Mouse (Mus musculus) forebrain, embryonic 11.5 days (tissue): ENCODE results near the gene Mrps10. TPM values are rescaled to one million over a fixed set of nuclear protein-coding genes. Genes with fewer than 3 reads are reported as not detected.

Source experiments
- ATAC-seq: fragments of 200-750 bp; cut with Nextera tagmentation; replicated peaks from 2 replicates; pipeline ENCODE4 v1.8.0; 2017; ENCODE audit warnings: moderate TSS enrichment; ENCODE audit not compliant: low FRiP score
- DNase-seq: peaks from one replicate; pipeline ENCODE4 v3.0.0-alpha.2; 2017; ENCODE audit warnings: low spot score
- H3K27ac ChIP-seq: fragments of 300-500 bp; sonication (generic); 2 replicates; pipeline ENCODE4 v1.5.1; 2014; ENCODE audit warnings: low read depth, low read length
- H3K27me3 ChIP-seq: fragments of 300-500 bp; sonication (generic); 2 replicates; pipeline ENCODE4 v1.6.1; 2014; ENCODE audit warnings: mild to moderate bottlenecking, low read length, mixed read lengths; ENCODE audit not compliant: control insufficient read depth, insufficient read depth
- H3K36me3 ChIP-seq: fragments of 300-500 bp; sonication (generic); 2 replicates; pipeline ENCODE4 v1.6.1; 2014; ENCODE audit warnings: mild to moderate bottlenecking, low read length, moderate library complexity, mixed read lengths; ENCODE audit not compliant: control insufficient read depth, insufficient read depth
- H3K4me1 ChIP-seq: fragments of 300-500 bp; sonication (generic); replicated peaks from 2 replicates; pipeline ENCODE4 v1.6.1; 2014; ENCODE audit warnings: low read length, mixed read lengths; ENCODE audit not compliant: control insufficient read depth, insufficient read depth
- H3K4me2 ChIP-seq: fragments of 300-500 bp; sonication (generic); 2 replicates; pipeline ENCODE4 v1.6.1; 2014; ENCODE audit warnings: low read depth, mild to moderate bottlenecking, low read length, moderate library complexity, mixed read lengths; ENCODE audit not compliant: severe bottlenecking
- H3K4me3 ChIP-seq: fragments of 300-500 bp; sonication (generic); 2 replicates; pipeline ENCODE4 v1.5.1; 2014; ENCODE audit warnings: low read depth, low read length
- H3K9ac ChIP-seq: fragments of 300-500 bp; sonication (generic); 2 replicates; pipeline ENCODE4 v1.6.1; 2014; ENCODE audit warnings: low read length
- H3K9me3 ChIP-seq: fragments of 300-500 bp; sonication (generic); 2 replicates; pipeline ENCODE4 v1.6.1; 2016; ENCODE audit warnings: low read length, mixed read lengths; ENCODE audit not compliant: control insufficient read depth
- WGBS: fragments of 180-500 bp; shearing (Covaris S2); extraction: QIAGEN DNeasy Blood & Tissue Kit; methylation state at CpG from one replicate; pipeline ENCODE4 v1.1.7; 2014; 5-methylcytosine and 5-hydroxymethylcytosine counted together
- polyA plus RNA-seq: library from polyadenylated mRNA; unstranded; fragments of >200 nt; fragmentation: Nextera tagmentation; extraction: Ambion mirVana; gene quantifications from 2 replicates; pipeline ENCODE4 v1.2.1, GENCODE M21; 2014

Gene Mrps10
- 67.2 and 71.4 TPM in 2 replicates for polyA plus RNA-seq

DNA sequence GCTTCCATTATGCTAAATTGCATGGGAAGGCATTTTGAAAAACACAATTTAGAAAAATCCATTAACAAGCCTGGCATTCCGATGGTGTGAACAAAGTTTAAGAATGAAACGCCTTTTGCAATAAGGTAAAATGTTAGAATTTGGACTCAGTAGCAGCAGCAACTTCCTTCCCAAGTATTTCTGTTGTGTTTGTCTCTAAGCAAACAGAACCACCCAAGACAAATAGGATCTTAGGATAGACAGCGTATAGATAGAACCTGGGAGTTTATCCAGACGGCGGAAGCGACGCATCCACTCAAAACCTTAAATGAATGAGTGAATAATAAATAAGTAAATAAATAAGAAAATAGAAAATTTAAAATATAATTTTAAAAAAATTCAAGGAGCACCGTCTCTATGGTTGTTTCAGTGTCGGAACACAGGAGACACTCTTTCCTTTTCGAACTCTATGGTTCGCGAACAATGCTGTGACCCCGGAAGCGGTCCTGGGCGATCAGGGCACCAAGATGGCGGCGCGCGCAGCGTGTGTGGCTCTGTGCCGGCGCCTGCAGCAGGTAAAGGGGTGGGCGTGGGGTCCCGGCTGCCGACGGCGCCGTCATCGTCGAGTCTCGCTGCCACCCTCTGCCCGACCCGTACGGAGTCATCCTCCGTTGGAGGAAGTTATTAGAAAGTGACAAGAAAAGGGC, at the start of gene Mrps10:
Gene Mrps10 (plus strand): TSS at position 487 of the 686 bp plus-strand sequence.
- DNase-seq (peak; percentile 93), ATAC-seq (peak; percentile 92)
- H3K9ac ChIP-seq, result peak within 1 kb of the TSS; percentile 72
- H3K4me2 ChIP-seq, result peak within 1 kb of the TSS; percentile 89
- H3K36me3 ChIP-seq, result no peaks in the 10 kb centered on the region
- no peak within 1 kb of the TSS for H3K27ac ChIP-seq
- H3K9me3 ChIP-seq, result no peaks in the 10 kb centered on the region
- peak within 1 kb of the TSS; percentile 81 for H3K4me3 ChIP-seq
- H3K27me3 ChIP-seq, result no peaks in the 10 kb centered on the region; the same call in 1 of the 2 replicates
- 4% methylated on average over 35 of the region's 35 CpGs for WGBS
- peaks cover 2% of the 10 kb centered on the region; the same call in 1 of the 2 replicates for H3K4me1 ChIP-seq

DNA sequence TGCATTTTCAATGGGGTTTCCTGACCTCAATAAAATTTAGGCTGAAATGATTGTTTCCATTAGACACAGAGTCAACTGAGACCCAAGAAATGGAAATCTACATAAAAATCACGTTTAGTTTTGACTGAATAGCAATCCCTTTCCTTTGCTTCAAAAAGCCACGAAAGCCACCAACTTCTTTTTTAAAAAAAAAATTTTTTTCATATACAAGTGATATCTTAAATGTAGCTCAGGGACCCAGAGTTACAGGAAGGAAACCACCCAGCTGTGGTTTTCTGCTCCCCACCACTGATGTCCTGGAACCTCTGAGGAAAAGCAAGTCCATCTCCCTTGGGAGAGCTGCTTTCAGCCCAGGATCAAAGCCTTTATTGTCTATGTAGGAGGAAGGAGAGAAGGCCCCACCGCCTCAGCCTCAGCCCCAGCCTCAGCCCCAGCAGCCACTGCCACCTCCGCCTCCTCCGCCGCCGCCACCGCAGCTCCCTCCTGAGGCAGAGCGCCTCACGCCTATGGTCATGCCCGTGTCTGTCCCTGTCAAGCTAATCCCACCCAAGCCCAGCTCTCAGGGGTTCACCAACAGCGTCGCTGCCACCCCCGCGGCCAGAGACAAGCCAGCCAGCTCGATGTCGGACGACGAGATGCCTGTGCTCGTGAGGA, 49.6 kb upstream of the Mrps10 start:
- no peak overlapping the region for H3K4me3 ChIP-seq
- H3K4me1 ChIP-seq, result no peaks in the 10 kb centered on the region
- H3K4me2 ChIP-seq, result no peak overlapping the region
- peaks cover under 1% of the 10 kb centered on the region; the same call in 1 of the 2 replicates for H3K36me3 ChIP-seq
- no peak for ATAC-seq
- H3K27me3 ChIP-seq, result no peaks in the 10 kb centered on the region
- no peak overlapping the region for H3K9ac ChIP-seq
- WGBS, result 78% methylated on average over 20 of the region's 20 CpGs
- no peaks in the 10 kb centered on the region for H3K9me3 ChIP-seq
- no peak for DNase-seq
- no peak overlapping the region for H3K27ac ChIP-seq

DNA sequence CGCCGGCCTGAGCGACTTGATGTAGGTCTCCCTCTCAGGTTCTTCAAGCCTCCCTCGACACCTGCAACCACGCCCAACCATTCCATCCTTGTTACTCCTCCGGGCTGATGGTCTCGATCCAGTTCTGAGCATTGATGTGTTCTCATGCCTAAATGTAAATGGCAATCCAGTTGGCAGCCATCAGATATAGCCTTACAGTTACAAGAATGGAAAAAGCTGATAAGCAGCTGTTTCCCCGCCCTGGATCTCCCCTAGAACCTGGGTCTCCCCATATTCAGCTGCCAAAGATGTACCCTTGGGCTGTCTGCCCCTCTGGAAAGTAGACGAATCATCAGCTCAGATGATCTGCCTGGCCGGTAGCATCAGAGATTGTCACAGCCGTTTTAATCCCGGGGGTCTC, 48.9 kb upstream of the Mrps10 start:
- 93% methylated on average over 12 of the region's 12 CpGs for WGBS
- ATAC-seq, result no peak

DNA sequence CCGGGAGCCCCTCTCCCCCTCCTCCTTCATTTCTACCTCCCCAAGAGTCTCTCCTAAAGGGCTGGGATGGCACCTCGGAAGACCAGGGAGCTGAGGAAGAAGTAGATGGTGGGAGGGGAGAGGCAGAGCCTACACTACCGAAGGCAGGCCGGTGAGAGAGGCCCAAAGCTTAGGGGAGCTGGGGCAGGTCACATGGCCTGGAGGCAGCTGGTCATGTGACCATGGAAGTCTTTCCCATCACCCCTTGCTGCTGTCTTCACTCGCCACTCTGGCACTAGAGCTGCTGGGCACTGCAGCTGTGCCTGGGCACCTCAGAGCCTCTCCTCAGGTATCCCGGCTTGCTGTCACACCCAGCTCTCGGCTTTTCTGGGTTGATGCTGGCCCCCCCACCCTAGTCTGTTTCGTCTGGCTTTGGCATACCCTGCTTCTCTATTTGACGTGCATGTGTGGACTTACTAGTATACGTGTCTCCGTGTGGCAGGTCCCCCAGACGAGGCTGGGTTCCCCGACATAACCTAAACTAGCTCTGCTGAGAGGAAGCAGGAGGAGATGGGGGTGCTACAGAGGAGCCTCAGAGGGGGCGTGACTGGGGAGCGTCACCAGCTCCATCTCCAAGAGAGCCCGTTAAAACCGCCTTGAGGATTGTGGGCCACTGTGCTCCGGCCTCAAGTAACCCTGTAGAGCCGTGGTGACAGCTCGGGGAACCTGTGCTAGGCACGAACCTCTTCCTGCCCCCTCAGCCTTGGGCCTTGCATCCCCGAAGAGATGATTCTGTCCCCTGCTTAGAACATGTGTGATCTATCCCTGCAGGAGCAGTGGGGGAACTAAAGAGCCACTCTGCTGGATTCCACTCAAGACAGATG, 46.3 kb upstream of the Mrps10 start:
- Histone ChIP-seq H3K9me3 (no peaks in the 10 kb centered on the region), H3K4me2 (no peak overlapping the region), H3K36me3 (no peaks in the 10 kb centered on the region; the same call in 1 of the 2 replicates), H3K27ac (no peak overlapping the region), H3K27me3 (no peaks in the 10 kb centered on the region), H3K4me3 (no peak overlapping the region), H3K4me1 (no peaks in the 10 kb centered on the region), H3K9ac (no peak overlapping the region)
- WGBS, result 87% methylated on average over 22 of the region's 22 CpGs
- DNase-seq (no peak), ATAC-seq (no peak)

More for the DNA sequence above, 48.9 kb upstream of the Mrps10 start:
- no peaks in the 10 kb centered on the region for H3K4me1 ChIP-seq
- no peak overlapping the region for H3K4me2 ChIP-seq
- no peaks in the 10 kb centered on the region; the same call in 1 of the 2 replicates for H3K36me3 ChIP-seq
- H3K9ac ChIP-seq, result no peak overlapping the region
- no peak for DNase-seq
- no peaks in the 10 kb centered on the region for H3K9me3 ChIP-seq
- no peak overlapping the region for H3K4me3 ChIP-seq
- no peak overlapping the region for H3K27ac ChIP-seq
- H3K27me3 ChIP-seq, result no peaks in the 10 kb centered on the region

DNA sequence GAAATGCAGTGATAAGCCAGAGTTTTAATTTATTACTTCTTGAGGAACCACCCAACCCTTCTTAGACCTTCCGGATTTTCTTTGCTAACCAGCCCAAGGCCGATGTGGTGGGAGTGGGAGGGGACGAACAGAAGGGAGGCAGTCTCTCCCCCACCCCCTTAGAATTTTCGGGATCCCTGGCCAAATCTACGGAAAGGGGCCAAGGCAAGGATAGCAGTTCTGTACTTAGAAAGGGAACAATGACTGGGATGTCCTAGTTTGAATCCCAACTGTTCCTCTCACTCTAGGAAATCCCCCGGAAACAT, 45.7 kb upstream of the Mrps10 start:
- no peaks in the 10 kb centered on the region; the same call in 1 of the 2 replicates for H3K36me3 ChIP-seq

DNA sequence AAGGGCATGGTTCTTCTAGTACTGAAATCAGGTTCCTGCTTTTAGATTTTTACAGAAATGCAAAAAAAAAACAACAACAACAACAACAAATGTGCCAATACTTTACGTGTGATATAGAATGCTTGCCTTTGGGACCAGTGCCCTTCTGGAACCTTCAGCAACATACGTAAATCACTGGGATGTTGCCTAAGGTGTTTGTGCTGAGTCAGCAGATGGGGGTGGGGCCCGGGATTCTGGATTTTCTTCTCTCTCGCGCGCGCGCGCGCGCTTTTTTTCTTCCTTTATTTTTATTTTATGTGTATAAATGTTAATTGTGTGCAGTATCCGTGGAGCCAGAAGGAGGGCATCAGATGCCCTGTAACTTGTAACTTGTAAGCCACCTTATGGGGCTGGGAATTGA, 41.1 kb upstream of the Mrps10 start:
- no peak overlapping the region for H3K4me3 ChIP-seq
- peaks cover 14% of the 10 kb centered on the region for H3K27me3 ChIP-seq
- H3K4me1 ChIP-seq, result peaks cover 2% of the 10 kb centered on the region; the same call in 1 of the 2 replicates
- no peak for ATAC-seq
- no peaks in the 10 kb centered on the region; the same call in 1 of the 2 replicates for H3K36me3 ChIP-seq
- DNase-seq, result no peak
- H3K27ac ChIP-seq, result no peak overlapping the region
- 86% methylated on average over 12 of the region's 12 CpGs for WGBS
- H3K4me2 ChIP-seq, result no peak overlapping the region
- H3K9ac ChIP-seq, result no peak overlapping the region
- no peaks in the 10 kb centered on the region for H3K9me3 ChIP-seq

More for the DNA sequence above, 45.7 kb upstream of the Mrps10 start:
- 95% methylated on average over 6 of the region's 6 CpGs for WGBS
- ATAC-seq, result no peak
- Histone ChIP-seq H3K27me3 (no peaks in the 10 kb centered on the region), H3K4me1 (no peaks in the 10 kb centered on the region), H3K9ac (no peak overlapping the region), H3K4me3 (no peak overlapping the region), H3K27ac (no peak overlapping the region), H3K9me3 (no peaks in the 10 kb centered on the region), H3K4me2 (no peak overlapping the region)
- no peak for DNase-seq

DNA sequence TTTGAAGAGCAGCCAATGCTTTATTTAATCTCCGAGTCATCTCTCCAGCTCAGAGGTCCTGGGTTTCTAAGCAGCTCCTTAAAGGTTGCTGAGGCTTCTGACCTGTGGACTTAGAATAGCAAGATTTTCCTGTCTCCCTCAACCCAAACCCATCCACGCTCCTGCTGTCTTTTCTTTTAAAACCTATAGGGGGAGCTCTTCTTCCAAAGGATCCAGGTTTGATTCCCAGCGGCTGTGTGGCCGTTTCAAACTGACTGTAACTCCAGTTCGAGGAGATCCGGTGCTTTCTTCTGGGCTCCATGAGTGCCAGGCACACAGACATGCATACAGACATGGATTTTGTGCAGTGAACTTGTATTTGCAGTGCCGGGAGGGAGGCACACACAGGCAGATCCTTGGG, 40.7 kb upstream of the Mrps10 start:
- H3K27ac ChIP-seq, result no peak overlapping the region
- H3K4me3 ChIP-seq, result no peak overlapping the region
- DNase-seq (no peak), ATAC-seq (no peak)
- H3K27me3 ChIP-seq, result peaks cover 14% of the 10 kb centered on the region
- WGBS, result 65% methylated on average over 7 of the region's 7 CpGs
- H3K9ac ChIP-seq, result no peak overlapping the region
- no peak overlapping the region for H3K4me2 ChIP-seq
- peaks cover 4% of the 10 kb centered on the region; the same call in 1 of the 2 replicates for H3K4me1 ChIP-seq
- no peaks in the 10 kb centered on the region for H3K9me3 ChIP-seq
- H3K36me3 ChIP-seq, result no peaks in the 10 kb centered on the region; the same call in 1 of the 2 replicates

DNA sequence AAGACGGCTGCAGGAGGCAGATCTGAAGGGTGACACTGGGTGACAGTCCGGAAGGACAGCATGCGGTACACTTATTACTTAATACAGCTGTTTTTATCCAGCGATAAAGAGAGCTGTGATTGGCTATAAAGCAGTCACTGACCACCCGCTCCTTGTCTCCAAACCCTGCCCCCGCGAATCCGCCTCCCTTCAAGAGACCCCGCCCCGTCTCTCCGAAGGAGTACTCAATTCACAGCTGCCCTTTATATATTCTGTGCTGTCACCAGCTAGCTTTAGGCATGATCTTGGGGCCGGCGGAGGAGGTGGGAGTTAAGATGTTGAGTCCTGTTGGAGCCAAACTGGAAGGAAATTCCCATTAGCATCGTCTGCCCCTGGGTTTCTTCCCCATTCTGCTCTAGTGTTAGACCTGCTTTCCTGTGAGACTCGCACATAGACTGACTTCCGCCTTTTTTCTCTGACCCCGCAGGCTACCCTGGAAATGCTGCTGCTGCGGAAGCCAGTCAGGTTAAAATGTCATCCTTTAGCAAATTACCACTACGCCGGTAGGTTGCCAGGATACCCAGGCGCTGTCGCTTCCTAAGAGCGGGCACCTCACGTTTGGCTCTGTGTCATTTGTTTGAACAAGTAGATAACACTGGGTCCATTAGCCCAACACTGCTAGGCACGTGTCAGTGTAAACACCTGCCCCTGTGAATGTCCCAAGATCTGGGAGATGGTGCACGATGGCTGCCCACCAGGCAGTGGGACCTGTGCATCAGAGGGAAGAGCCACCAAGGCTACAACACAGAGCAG, 39.9 kb upstream of the Mrps10 start:
- ATAC-seq, result no peak
- Histone ChIP-seq H3K4me2 (no peak overlapping the region), H3K36me3 (no peaks in the 10 kb centered on the region; the same call in 1 of the 2 replicates)

More for the DNA sequence above, 39.9 kb upstream of the Mrps10 start:
- H3K27me3 ChIP-seq, result peaks cover 14% of the 10 kb centered on the region
- H3K4me1 ChIP-seq, result peaks cover 8% of the 10 kb centered on the region
- H3K9me3 ChIP-seq, result no peaks in the 10 kb centered on the region
- no peak for DNase-seq
- H3K9ac ChIP-seq, result no peak overlapping the region
- WGBS, result 94% methylated on average over 26 of the region's 26 CpGs
- no peak overlapping the region for H3K27ac ChIP-seq
- no peak overlapping the region for H3K4me3 ChIP-seq
